In the genomic region with DNA sequence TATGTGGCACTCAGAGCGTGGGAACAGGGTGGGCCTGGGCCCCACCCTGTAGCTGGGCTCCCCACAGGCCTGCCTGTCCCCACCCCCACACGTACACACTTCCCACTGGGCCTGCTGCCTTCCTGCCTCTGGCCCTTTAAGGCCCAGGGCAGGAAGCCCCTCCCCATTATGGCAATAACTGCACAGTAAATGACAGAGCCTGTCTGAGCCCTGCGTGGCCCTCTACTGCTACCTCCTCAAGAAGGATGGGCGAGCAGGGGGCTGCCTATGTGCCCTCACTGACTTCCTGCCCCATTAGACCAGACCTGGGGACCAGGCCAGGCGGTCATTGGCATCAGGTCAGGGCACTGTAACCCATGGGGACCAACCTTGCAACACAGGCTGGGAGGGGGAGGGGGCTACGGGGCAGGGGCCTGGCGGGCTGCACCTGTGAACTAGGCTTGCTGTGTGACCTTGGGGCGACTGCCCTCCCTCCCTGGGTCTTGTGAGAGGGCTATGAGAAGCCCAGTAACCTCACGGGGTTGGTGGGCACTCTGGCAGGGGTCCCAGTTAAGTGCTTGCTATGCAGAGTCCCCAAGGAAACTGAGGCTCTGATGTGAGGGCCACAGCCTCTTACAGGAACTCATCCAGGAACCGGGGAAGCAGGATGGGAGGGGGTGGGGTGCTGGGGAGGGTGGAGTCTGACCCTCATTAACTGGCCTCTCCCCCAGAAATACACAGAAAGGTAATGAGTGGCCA, we compare ENCODE assay signal across 8 mouse cellular contexts. TPM values are rescaled to one million over a fixed set of nuclear protein-coding genes. Genes with fewer than 3 reads are reported as not detected.
DNase-seq lines count a peak whose midpoint lies in the region; TF ChIP-seq lines count a peak whose summit lies in the region.

No protein-coding gene starts in this region.

- no peak for TF ChIP-seq EP300 in heart, adult 2 months (IDR thresholded peaks at IDR 0.05; ENCODE audit: insufficient read depth, low read depth, low read length)

- DNase-seq in 416B (ENCODE audit: low read depth) = peak; percentile 55
- peak; percentile 64 to 71 for DNase-seq in heart, adult 2 months
- DNase-seq in kidney, postnatal 10 days = peak; percentile 66
- no peak for DNase-seq in midbrain, embryonic 10.5 days (ENCODE audit: low spot score)
- DNase-seq in left cerebral cortex, adult 11 months (ENCODE audit: low spot score) = no peak
- DNase-seq in urinary bladder, adult 2 months (ENCODE audit: low spot score) = no peak
- no peak for DNase-seq in left cerebral cortex, postnatal 25 days (ENCODE audit: low spot score in 2 of 2)

- H3K4me1 ChIP-seq in E14TG2a.4 (replicated peaks; ENCODE audit: low read depth, low read length) = peaks cover 71% of the 10 kb centered on the region
- H3K4me1 ChIP-seq in heart, adult 2 months (ENCODE audit: control insufficient read depth, insufficient read depth, low read length) = peaks cover 28% of the 10 kb centered on the region
- peaks cover 62% of the 10 kb centered on the region for H3K4me1 ChIP-seq in midbrain, embryonic 10.5 days

- intact Hi-C loops in heart, adult 2 months (cut with DNase I) = no loop called here
- intact Hi-C loops in left cerebral cortex, postnatal 25 days (cut with DNase I) = no loop called here

- peak overlapping the region; percentile 92 for H3K4me3 ChIP-seq in E14TG2a.4 (replicated peaks; ENCODE audit: low read length)
- peak overlapping the region; percentile 45 for H3K4me3 ChIP-seq in heart, adult 2 months
- H3K4me3 ChIP-seq in midbrain, embryonic 10.5 days = peak overlapping the region; percentile 89

- 0 out of 2 replicates have a peak, but pooled peaks cover under 1% of the 10 kb centered on the region for H3K27me3 ChIP-seq in E14TG2a.4 (ENCODE audit: insufficient read depth, low read length)
- no peaks in the 10 kb centered on the region for H3K27me3 ChIP-seq in heart, adult 2 months (ENCODE audit: control insufficient read depth, insufficient read depth, low read length)
- peaks cover 3% of the 10 kb centered on the region for H3K27me3 ChIP-seq in midbrain, embryonic 10.5 days (ENCODE audit: low read depth, poor library complexity, severe bottlenecking)

- peaks cover 32% of the 10 kb centered on the region for H3K79me2 ChIP-seq in heart, adult 2 months (replicated peaks; ENCODE audit: control insufficient read depth, insufficient read depth, low read length)

- WGBS in heart, adult 2 months = 22% methylated on average over 10 of the region's 10 CpGs
- 77% methylated on average over 10 of the region's 10 CpGs for WGBS in midbrain, embryonic 10.5 days

- no peaks in the 10 kb centered on the region for H3K9me3 ChIP-seq in E14TG2a.4 (ENCODE audit: low read length)
- 0 out of 2 replicates have a peak, but pooled peaks cover 4% of the 10 kb centered on the region for H3K9me3 ChIP-seq in midbrain, embryonic 10.5 days (replicated peaks)

- peaks cover 31% of the 10 kb centered on the region for H3K36me3 ChIP-seq in E14TG2a.4 (ENCODE audit: insufficient read depth, low read length)
- H3K36me3 ChIP-seq in heart, adult 2 months (ENCODE audit: control insufficient read depth, insufficient read depth, low read length) = no peaks in the 10 kb centered on the region; the same call in 1 of the 2 replicates
- peaks cover 31% of the 10 kb centered on the region for H3K36me3 ChIP-seq in midbrain, embryonic 10.5 days

- no peak for TF ChIP-seq POLR2A in heart, adult 2 months (IDR thresholded peaks at IDR 0.05; ENCODE audit: insufficient read depth, low read depth, low read length)

- no peak for TF ChIP-seq CTCF in E14TG2a.4 (conservative IDR thresholded peaks at IDR 0.05; ENCODE audit: low read length)
- no peak for TF ChIP-seq CTCF in heart, adult 2 months (IDR thresholded peaks at IDR 0.05)

- peak overlapping the region; percentile 66 for H3K9ac ChIP-seq in heart, adult 2 months (ENCODE audit: low read depth, low read length)

- peak overlapping the region; percentile 83 for H3K27ac ChIP-seq in heart, adult 2 months
- H3K27ac ChIP-seq in midbrain, embryonic 10.5 days (replicated peaks) = peak overlapping the region; percentile 97

RNA-seq across cellular contexts. Expression of a gene that starts 5.9 kb away (rescaled TPM):
- 10 to 100 TPM; 35.2 to 41.4 TPM for total RNA-seq in heart, adult 2 months (2021)
- 16.1 and 20.6 TPM in 2 replicates for polyA plus RNA-seq in heart, adult 2 months (2012; rRNA removed)
- 7.8 and 9.8 TPM in 2 replicates for polyA plus RNA-seq in midbrain, embryonic 10.5 days (2016; fragmentation: Nextera tagmentation; extraction: Ambion mirVana)
- 30.0 and 39.0 TPM in 2 replicates for polyA plus RNA-seq in urinary bladder, adult 2 months (2012; rRNA removed)
- total RNA-seq in left cerebral cortex, postnatal 25 days (2021) = 100 to 1,000 TPM; 114 TPM

RNA-seq across cellular contexts. Expression of a gene that starts 26.8 kb away (rescaled TPM):
- 10 to 100 TPM; 14.1 to 16.5 TPM for total RNA-seq in heart, adult 2 months (2021)
- polyA plus RNA-seq in heart, adult 2 months (2012; rRNA removed) = 22.3 and 23.3 TPM in 2 replicates
- 61.4 and 68.5 TPM in 2 replicates for polyA plus RNA-seq in midbrain, embryonic 10.5 days (2016; fragmentation: Nextera tagmentation; extraction: Ambion mirVana)
- polyA plus RNA-seq in urinary bladder, adult 2 months (2012; rRNA removed) = 12.5 and 17.9 TPM in 2 replicates
- 10 to 100 TPM; 26.6 to 28.7 TPM for total RNA-seq in left cerebral cortex, postnatal 25 days (2021)

RNA-seq across cellular contexts. Expression of a gene that starts 35.2 kb away (rescaled TPM):
- 100 to 1,000 TPM; 115 to 123 TPM for total RNA-seq in heart, adult 2 months (2021)
- polyA plus RNA-seq in heart, adult 2 months (2012; rRNA removed) = 89.3 and 116 TPM in 2 replicates
- 215 TPM in 2 replicates for polyA plus RNA-seq in midbrain, embryonic 10.5 days (2016; fragmentation: Nextera tagmentation; extraction: Ambion mirVana)
- 119 TPM in 2 replicates for polyA plus RNA-seq in urinary bladder, adult 2 months (2012; rRNA removed)
- total RNA-seq in left cerebral cortex, postnatal 25 days (2021) = 100 to 1,000 TPM; 122 to 124 TPM

RNA-seq across cellular contexts. Expression of a gene that starts 35.5 kb away (rescaled TPM):
- total RNA-seq in heart, adult 2 months (2021) = 1,000 to 10,000 TPM; 1,027 to 1,244 TPM
- polyA plus RNA-seq in heart, adult 2 months (2012; rRNA removed) = 887 and 1,187 TPM in 2 replicates
- polyA plus RNA-seq in midbrain, embryonic 10.5 days (2016; fragmentation: Nextera tagmentation; extraction: Ambion mirVana) = 528 and 571 TPM in 2 replicates
- 1,109 and 1,486 TPM in 2 replicates for polyA plus RNA-seq in urinary bladder, adult 2 months (2012; rRNA removed)
- total RNA-seq in left cerebral cortex, postnatal 25 days (2021) = 100 to 1,000 TPM; 854 to 872 TPM

RNA-seq across cellular contexts. Expression of a gene that starts 41.9 kb away (rescaled TPM):
- total RNA-seq in heart, adult 2 months (2021) = 10 to 100 TPM; 27.8 to 29.0 TPM
- 30.6 and 35.5 TPM in 2 replicates for polyA plus RNA-seq in heart, adult 2 months (2012; rRNA removed)
- polyA plus RNA-seq in midbrain, embryonic 10.5 days (2016; fragmentation: Nextera tagmentation; extraction: Ambion mirVana) = 52.7 and 53.3 TPM in 2 replicates
- polyA plus RNA-seq in urinary bladder, adult 2 months (2012; rRNA removed) = 58.2 and 61.1 TPM in 2 replicates
- total RNA-seq in left cerebral cortex, postnatal 25 days (2021) = 10 to 100 TPM; 71.3 to 77.7 TPM

Comparison
In these comparisons a context has a peak if more than half of its experiments do, and no peak if none do; other contexts are left out.
1. DNase-seq: peak in 416B (single experiment), heart, adult 2 months (2 of 2) and kidney, postnatal 10 days (single experiment); none in midbrain, embryonic 10.5 days (single experiment), left cerebral cortex, adult 11 months (single experiment), urinary bladder, adult 2 months (single experiment) and left cerebral cortex, postnatal 25 days (0 of 2).
2. Peak in every context shown above with its lines, with median percentiles within 50 percentile points of each other: H3K4me3 ChIP-seq.